Mouse (Mus musculus) urinary bladder, adult 2 months (tissue): ENCODE measurements around the gene Clec4b2. TPM values are rescaled to one million over a fixed set of nuclear protein-coding genes. Genes with fewer than 3 reads are reported as not detected.

Source experiments
- polyA plus RNA-seq: library from polyadenylated mRNA; depleted of rRNA; stranded (reverse); fragments of >200 nt; gene quantifications from 2 replicates; pipeline ENCODE4 v1.2.3, GENCODE M21; 2012; rRNA removed

Gene Clec4b2
- polyA plus RNA-seq, 1 experiment, result not detected

Other genes with a start within 250 kb of the Clec4b2 start
- gene Clec4a3, start 220.4 kb upstream of the Clec4b2 start, polyA plus RNA-seq, result 5.0 and 5.4 TPM in 2 replicates
- 0.10 TPM in 1 of 2 replicates, not detected in the other for gene Clec4a4, start 182.5 kb upstream of the Clec4b2 start, polyA plus RNA-seq
- gene Clec4b1, start 122.9 kb upstream of the Clec4b2 start, polyA plus RNA-seq, result 3.4 and 3.8 TPM in 2 replicates
- 9.3 TPM in 2 replicates for gene Clec4a2, start 66.5 kb upstream of the Clec4b2 start, polyA plus RNA-seq
- 3.9 and 5.2 TPM in 2 replicates for gene Clec4n, start 57.0 kb downstream of the Clec4b2 start, polyA plus RNA-seq
- gene Clec4d, start 89.2 kb downstream of the Clec4b2 start, polyA plus RNA-seq, result 0.32 and 0.45 TPM in 2 replicates
- 0.07 and 0.18 TPM in 2 replicates for gene Clec4e, start 117.0 kb downstream of the Clec4b2 start, polyA plus RNA-seq
- gene Vmn2r19, start 135.4 kb downstream of the Clec4b2 start, polyA plus RNA-seq, result not detected in 2 replicates
- not detected in 2 replicates for gene Vmn2r20, start 245.2 kb downstream of the Clec4b2 start, polyA plus RNA-seq